Comparison of ENCODE assay signal across 1 mouse cellular context in the genomic region with DNA sequence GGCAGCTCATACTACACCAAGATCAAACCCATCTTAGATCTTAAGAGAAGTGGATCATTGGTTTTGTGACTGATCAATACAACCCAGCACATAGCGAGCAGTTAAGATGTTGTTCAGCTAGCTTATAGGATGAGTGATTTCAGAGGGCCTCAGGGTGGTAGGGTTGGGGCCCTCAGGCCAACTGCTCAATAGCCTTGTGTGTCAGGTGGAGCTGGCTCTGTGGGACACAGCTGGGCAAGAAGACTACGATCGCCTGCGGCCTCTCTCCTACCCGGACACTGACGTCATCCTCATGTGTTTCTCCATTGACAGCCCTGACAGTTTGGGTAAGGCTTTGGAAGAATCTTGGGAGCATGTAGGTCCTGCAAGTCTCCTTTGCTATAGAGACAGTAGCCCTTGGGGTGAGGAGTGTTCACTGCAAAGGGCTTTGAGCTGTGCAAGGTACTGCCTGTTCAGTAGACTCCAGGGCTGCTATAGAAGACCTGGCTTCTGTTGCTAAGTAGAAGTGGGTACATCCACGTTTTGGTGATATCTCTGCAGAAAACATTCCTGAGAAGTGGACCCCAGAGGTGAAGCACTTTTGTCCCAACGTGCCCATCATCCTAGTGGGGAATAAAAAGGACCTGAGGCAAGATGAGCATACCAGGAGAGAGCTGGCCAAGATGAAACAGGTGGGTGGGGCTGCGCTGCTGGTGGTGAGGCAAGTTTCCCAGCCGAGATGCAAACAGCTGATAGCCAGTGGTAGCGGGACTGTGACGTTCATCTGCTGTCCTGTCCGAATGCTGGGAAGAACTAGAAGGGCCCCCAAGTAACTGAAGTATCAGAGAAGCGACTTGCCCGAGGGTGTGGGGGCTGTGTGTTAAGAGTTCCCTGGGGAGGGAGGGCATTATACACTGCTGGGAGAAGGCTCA.
TF ChIP-seq lines count a peak whose summit lies in the region.

No protein-coding gene starts in this region.

TF ChIP-seq in MEL, 35 proteins besides CTCF, POLR2A, EP300 and RAD21:
- 0 out of 2 replicates have a peak, but pooled peaks have one; percentile 20 for TF ChIP-seq SIN3A (IDR thresholded peaks at IDR 0.05; ENCODE audit: low read length)
- no peak for TF ChIP-seq HCFC1 (IDR thresholded peaks at IDR 0.05; ENCODE audit: low read depth, low read length)
- TF ChIP-seq ETS1 (IDR thresholded peaks at IDR 0.05; ENCODE audit: low read depth, low read length), result peak; percentile 66
